Mouse (Mus musculus): ENCODE results near the gene Stx11. TPM values are rescaled to one million over a fixed set of nuclear protein-coding genes. Genes with fewer than 3 reads are reported as not detected.
"Not testable (repeated sequence)": the region's sequence is repeated elsewhere in the genome, so short reads cannot be mapped to it uniquely, and the experiment has no call there.

Gene Stx11
- polyA plus RNA-seq, 1 experiment from 2014 or later: 3.1 TPM

DNA sequence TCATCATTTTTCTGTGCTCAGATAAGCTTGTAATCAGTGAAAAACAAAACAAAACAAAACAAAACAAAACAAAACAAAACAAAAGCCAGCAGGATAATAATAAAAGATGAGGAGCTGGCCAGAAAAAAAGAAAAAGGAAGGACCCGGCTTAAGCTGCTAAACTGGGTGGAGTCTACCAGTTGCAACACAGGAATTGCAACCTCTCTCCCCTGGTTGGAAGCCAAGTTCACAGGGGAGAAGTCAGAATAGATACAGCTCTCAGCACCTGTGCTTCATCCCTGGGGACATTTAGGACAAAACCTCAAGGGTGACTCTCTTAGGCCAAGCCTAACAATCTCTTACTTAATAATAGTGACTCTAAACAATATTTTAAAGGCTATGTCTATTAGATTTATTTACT is 8.3 kb downstream of the Stx11 start:
- Histone ChIP-seq H3K4me2 (no peak overlapping the region), H3K36me3 (no peaks in the 10 kb centered on the region), H3K27me3 (replicated peaks) (no peaks in the 10 kb centered on the region), H3K4me3 (replicated peaks) (no peak overlapping the region), H3K9me3 (replicated peaks) (no peaks in the 10 kb centered on the region), H3K27ac (replicated peaks) (no peak overlapping the region), H3K9ac (replicated peaks) (no peak overlapping the region), H3K4me1 (no peaks in the 10 kb centered on the region)
- ATAC-seq (ENCODE audit: low FRiP score): no peak
- WGBS: 66% methylated on average over 1 of the region's 1 CpGs

- not testable (repeated sequence) for H3K27me3 ChIP-seq (replicated peaks); H3K36me3 ChIP-seq; H3K27ac ChIP-seq (replicated peaks); ATAC-seq (ENCODE audit: low FRiP score); H3K4me3 ChIP-seq (replicated peaks); H3K4me2 ChIP-seq; H3K4me1 ChIP-seq; H3K9ac ChIP-seq (replicated peaks); H3K9me3 ChIP-seq (replicated peaks)
- 72% methylated on average over 4 of the region's 4 CpGs for WGBS
Observed at GRCm38 (mm10) chr10:12951358-12951757, 12.7 kb downstream of the Stx11 start.

- WGBS: 85% methylated on average over 7 of the region's 7 CpGs
- H3K36me3 ChIP-seq: no peaks in the 10 kb centered on the region
- H3K27me3 ChIP-seq (replicated peaks): no peaks in the 10 kb centered on the region
- no peaks in the 10 kb centered on the region for H3K9me3 ChIP-seq (replicated peaks)
- no peak overlapping the region for H3K9ac ChIP-seq (replicated peaks)
- H3K4me2 ChIP-seq: no peak overlapping the region
- ATAC-seq (ENCODE audit: low FRiP score): no peak
- no peak overlapping the region for H3K4me3 ChIP-seq (replicated peaks)
- no peak overlapping the region for H3K27ac ChIP-seq (replicated peaks)
- H3K4me1 ChIP-seq: no peaks in the 10 kb centered on the region
Observed at GRCm38 (mm10) chr10:12949299-12949698, 14.8 kb downstream of the Stx11 start.

DNA sequence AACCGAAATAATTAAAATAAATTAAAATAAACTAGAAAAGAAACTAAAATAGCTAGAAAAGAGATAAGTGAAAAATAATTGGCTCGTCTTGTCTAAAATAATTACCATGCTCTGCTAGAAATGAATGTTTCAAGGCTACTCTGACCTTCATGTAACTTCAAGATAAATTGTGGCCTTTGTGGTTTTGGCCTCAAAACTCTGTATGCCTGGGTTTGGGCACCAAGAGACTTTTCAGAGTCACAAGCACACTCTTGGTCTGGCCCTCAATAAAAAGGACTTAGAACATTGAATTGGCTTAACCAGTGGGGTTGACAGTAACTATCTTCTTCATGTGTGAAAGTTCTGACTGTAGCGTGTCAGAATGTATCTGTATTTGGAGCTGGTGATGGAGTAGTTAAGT is 16.5 kb downstream of the Stx11 start:
- H3K36me3 ChIP-seq: no peaks in the 10 kb centered on the region
- ATAC-seq (ENCODE audit: low FRiP score): no peak
- no peak overlapping the region for H3K9ac ChIP-seq (replicated peaks)
- WGBS: 95% methylated on average over 3 of the region's 3 CpGs
- H3K4me1 ChIP-seq: no peaks in the 10 kb centered on the region
- H3K9me3 ChIP-seq (replicated peaks): no peaks in the 10 kb centered on the region
- H3K4me2 ChIP-seq: no peak overlapping the region
- H3K4me3 ChIP-seq (replicated peaks): no peak overlapping the region
- H3K27me3 ChIP-seq (replicated peaks): no peaks in the 10 kb centered on the region
- no peak overlapping the region for H3K27ac ChIP-seq (replicated peaks)

- WGBS: 9% methylated on average over 63 of the region's 63 CpGs
- Histone ChIP-seq H3K27me3 (replicated peaks) (peaks cover 13% of the 10 kb centered on the region; the same call in 1 of the 2 replicates), H3K9me3 (replicated peaks) (no peaks in the 10 kb centered on the region), H3K4me3 (replicated peaks) (peak overlapping the region; percentile 43), H3K4me1 (peaks cover 10% of the 10 kb centered on the region), H3K36me3 (no peaks in the 10 kb centered on the region), H3K9ac (replicated peaks) (peak overlapping the region; percentile 48), H3K27ac (replicated peaks) (no peak overlapping the region), H3K4me2 (peak overlapping the region; percentile 63)
- peak; percentile 95 for ATAC-seq (ENCODE audit: low FRiP score)
Observed at GRCm38 (mm10) chr10:12941018-12941761, 22.9 kb downstream of the Stx11 start.

- 83% methylated on average over 2 of the region's 2 CpGs for WGBS
- no peak for ATAC-seq (ENCODE audit: low FRiP score)
- Histone ChIP-seq H3K36me3 (no peaks in the 10 kb centered on the region), H3K4me1 (peaks cover 10% of the 10 kb centered on the region), H3K4me2 (no peak overlapping the region), H3K9ac (replicated peaks) (no peak overlapping the region), H3K9me3 (replicated peaks) (no peaks in the 10 kb centered on the region), H3K27ac (replicated peaks) (no peak overlapping the region), H3K4me3 (replicated peaks) (no peak overlapping the region), H3K27me3 (replicated peaks) (peaks cover 13% of the 10 kb centered on the region; the same call in 1 of the 2 replicates)
Observed at GRCm38 (mm10) chr10:12938763-12939162, 25.3 kb downstream of the Stx11 start.

DNA sequence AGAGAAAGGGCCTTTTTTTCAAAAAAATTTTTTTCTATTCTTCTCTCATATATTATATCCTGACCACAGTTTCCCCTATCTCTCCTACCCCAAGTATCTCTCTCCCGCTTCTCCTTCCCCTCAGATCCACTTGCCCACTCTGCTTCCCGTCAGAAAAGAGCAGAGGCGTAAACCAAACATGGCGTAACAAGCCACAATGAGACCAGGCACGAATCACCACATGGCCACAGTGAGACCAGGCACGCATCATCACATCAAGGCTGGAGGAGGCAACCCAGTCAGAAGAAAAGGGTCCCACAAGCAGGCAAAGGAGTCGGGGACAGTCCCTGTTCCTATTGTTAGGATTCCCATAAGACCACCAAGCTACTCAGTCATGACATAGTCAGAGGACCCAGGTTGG is 28.0 kb downstream of the Stx11 start:
- 89% methylated on average over 7 of the region's 7 CpGs for WGBS
- peaks cover 8% of the 10 kb centered on the region; the same call in 1 of the 2 replicates for H3K27me3 ChIP-seq (replicated peaks)
- no peak for ATAC-seq (ENCODE audit: low FRiP score)
- H3K27ac ChIP-seq (replicated peaks): no peak overlapping the region
- H3K4me3 ChIP-seq (replicated peaks): no peak overlapping the region
- H3K9me3 ChIP-seq (replicated peaks): no peaks in the 10 kb centered on the region
- H3K9ac ChIP-seq (replicated peaks): no peak overlapping the region
- H3K4me2 ChIP-seq: no peak overlapping the region
- no peaks in the 10 kb centered on the region for H3K36me3 ChIP-seq
- peaks cover 5% of the 10 kb centered on the region for H3K4me1 ChIP-seq

DNA sequence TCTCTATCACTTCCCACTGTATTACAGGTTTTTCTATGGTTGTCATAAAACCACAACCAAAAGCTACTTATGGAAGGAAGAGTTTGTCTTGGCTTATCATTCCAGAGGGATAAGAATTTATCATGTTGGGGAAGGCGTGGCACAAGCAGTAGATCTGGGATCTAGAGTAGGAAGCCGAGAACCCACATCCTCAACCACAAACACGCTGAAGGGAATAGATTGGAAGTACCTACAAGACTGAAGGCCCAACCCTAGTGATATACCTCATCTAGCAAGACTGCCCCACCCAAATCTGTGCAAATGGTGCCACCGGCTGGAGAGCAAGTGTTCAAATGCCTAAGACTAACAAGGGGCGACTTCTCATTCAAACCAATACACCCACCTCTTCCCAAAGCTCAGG is 28.5 kb downstream of the Stx11 start:
- H3K27ac ChIP-seq (replicated peaks): no peak overlapping the region
- H3K9me3 ChIP-seq (replicated peaks): no peaks in the 10 kb centered on the region
- H3K4me2 ChIP-seq: no peak overlapping the region
- no peak overlapping the region for H3K9ac ChIP-seq (replicated peaks)
- no peaks in the 10 kb centered on the region for H3K4me1 ChIP-seq
- no peak for ATAC-seq (ENCODE audit: low FRiP score)
- H3K27me3 ChIP-seq (replicated peaks): peaks cover 3% of the 10 kb centered on the region; the same call in 1 of the 2 replicates
- H3K4me3 ChIP-seq (replicated peaks): no peak overlapping the region
- WGBS: 89% methylated on average over 5 of the region's 5 CpGs
- H3K36me3 ChIP-seq: no peaks in the 10 kb centered on the region

DNA sequence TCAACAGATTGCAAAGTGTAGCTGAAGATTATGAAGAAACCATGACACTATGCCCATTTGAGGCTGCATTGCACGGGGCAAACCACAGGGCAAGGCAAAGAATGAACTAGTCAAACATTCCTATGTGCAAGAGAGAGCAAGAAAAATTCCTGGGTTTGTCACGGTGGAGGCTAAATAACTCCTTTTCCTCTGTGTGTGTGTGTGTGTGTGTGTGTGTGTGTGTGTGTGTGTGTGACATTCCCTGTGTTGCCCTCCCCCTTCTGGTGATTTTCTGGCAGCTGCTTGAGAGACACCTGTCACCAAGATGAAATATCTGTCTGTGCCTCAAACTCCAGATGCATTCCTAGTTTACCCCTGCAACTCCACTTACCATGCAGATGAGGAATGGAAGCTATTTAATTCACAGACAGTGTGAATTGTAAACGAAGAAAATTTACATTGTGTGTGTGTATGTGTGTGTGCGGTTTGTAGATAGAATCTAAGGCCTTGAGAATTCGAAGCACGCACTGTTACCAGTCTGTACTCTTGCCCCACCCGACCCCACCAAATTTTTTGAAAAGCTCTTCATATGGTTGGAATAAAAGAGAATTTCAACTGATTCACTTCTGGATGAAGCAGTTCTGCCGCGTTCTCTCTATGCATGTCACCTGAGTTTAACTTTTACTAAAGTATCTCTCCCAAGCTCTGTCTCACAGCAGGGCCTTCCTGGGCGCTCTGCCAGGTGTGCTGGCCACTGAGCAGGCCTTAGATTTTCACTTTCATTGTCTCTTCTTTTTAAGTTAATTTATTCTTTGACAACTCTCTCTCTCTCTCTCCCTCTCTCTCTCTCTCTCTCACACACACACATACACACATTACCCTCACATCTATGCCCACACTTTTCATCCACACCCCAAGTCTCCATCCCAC is 32.4 kb downstream of the Stx11 start:
- Histone ChIP-seq H3K9ac (replicated peaks) (no peak overlapping the region), H3K4me3 (replicated peaks) (no peak overlapping the region), H3K36me3 (no peaks in the 10 kb centered on the region), H3K9me3 (replicated peaks) (no peaks in the 10 kb centered on the region), H3K27ac (replicated peaks) (no peak overlapping the region), H3K4me1 (no peaks in the 10 kb centered on the region), H3K4me2 (no peak overlapping the region), H3K27me3 (replicated peaks) (no peaks in the 10 kb centered on the region)
- no peak for ATAC-seq (ENCODE audit: low FRiP score)
- WGBS: 61% methylated on average over 10 of the region's 10 CpGs

DNA sequence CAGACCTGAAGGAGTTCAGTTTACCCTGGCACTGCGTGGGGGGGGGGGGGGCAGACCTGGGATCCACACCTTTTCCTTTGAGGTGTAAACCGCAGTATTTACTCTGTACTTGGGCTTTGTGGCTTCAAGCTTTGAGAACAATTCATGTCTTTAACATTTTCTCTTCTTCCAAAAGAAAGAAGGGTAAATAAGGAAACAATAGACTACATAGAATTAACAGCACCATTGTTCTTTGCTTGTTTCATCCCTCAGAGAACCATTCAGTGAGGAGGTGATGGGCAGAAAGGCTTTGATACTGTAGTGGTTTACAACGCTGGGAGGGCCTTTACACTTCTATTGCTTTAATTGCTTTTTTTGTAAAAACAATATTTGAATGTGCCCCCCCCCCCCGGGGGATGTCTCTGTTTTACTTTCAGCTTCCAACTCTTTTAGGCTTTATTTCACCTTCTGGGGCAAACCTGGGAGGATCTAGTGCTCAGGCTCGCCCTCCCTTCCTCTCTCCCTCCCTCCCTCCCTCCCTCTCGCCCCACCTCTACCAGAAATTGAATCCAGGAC is 33.7 kb downstream of the Stx11 start:
- 10% methylated on average over 6 of the region's 6 CpGs for WGBS
- no peak overlapping the region for H3K4me2 ChIP-seq
- no peak overlapping the region for H3K4me3 ChIP-seq (replicated peaks)
- no peaks in the 10 kb centered on the region for H3K27me3 ChIP-seq (replicated peaks)
- H3K36me3 ChIP-seq: no peaks in the 10 kb centered on the region
- H3K9ac ChIP-seq (replicated peaks): no peak overlapping the region
- ATAC-seq (ENCODE audit: low FRiP score): no peak
- no peaks in the 10 kb centered on the region for H3K9me3 ChIP-seq (replicated peaks)
- H3K27ac ChIP-seq (replicated peaks): no peak overlapping the region
- no peaks in the 10 kb centered on the region for H3K4me1 ChIP-seq

DNA sequence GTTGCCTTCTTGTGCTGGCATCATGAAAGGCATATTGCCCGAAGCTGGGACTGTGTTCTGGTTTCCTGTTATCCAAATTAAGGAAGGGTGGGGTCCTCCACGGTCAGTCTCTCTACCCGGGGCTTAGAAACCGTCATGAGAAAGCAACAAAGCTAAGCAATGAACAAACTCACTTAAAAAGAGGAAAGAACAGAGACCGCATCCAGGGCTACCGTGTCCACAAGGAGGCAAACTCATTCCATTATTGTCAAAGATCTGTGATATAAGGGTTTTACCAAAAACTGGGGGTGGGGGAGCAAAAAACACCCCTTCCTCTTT is 34.3 kb downstream of the Stx11 start:
- H3K4me2 ChIP-seq: no peak overlapping the region
- no peaks in the 10 kb centered on the region for H3K9me3 ChIP-seq (replicated peaks)
- no peaks in the 10 kb centered on the region for H3K4me1 ChIP-seq
- no peak for ATAC-seq (ENCODE audit: low FRiP score)
- H3K27ac ChIP-seq (replicated peaks): no peak overlapping the region
- 50% methylated on average over 6 of the region's 6 CpGs for WGBS
- H3K9ac ChIP-seq (replicated peaks): no peak overlapping the region
- no peaks in the 10 kb centered on the region for H3K36me3 ChIP-seq
- no peaks in the 10 kb centered on the region for H3K27me3 ChIP-seq (replicated peaks)
- no peak overlapping the region for H3K4me3 ChIP-seq (replicated peaks)

All from neural tube, embryonic 15.5 days (tissue).